Mouse (Mus musculus) hematopoietic stem cell, adult 5-6 weeks (primary cell): ENCODE measurements around the gene Mrm2. TPM values are rescaled to one million over a fixed set of nuclear protein-coding genes. Genes with fewer than 3 reads are reported as not detected.

ENCODE experiments used
- ATAC-seq, 2 experiments: fragments of 125-278 bp in 1 of 2; replicated peaks in 1 of 2; 2 replicates each; pipeline ENCODE4 v1.8.0; 2016 to 2017; ENCODE audit warnings: inconsistent platforms in 2 of 2, mild to moderate bottlenecking in 2 of 2, moderate number of reproducible peaks in 2 of 2, low read depth in 1 of 2, moderate TSS enrichment in 1 of 2; ENCODE audit not compliant: low FRiP score in 2 of 2, poor library complexity in 2 of 2, severe bottlenecking in 2 of 2, insufficient read depth in 1 of 2, low TSS enrichment in 1 of 2
- total RNA-seq: library from RNA; stranded (forward); fragments of 172-1452, 232-1000 nt; gene quantifications from 2 replicates; pipeline ENCODE4 v1.2.3, GENCODE M21; 2017

Mrm2 gene
- total RNA-seq, 1 experiment from 2014 or later: 5.3 TPM

- no peak for ATAC-seq
These were observed 42.5 kb downstream of the Mrm2 start for GRCm38 (mm10) chr5:140289161-140289560.

GRCm38 (mm10) chr5:140288287-140288686, 43.4 kb downstream of the Mrm2 start:
- ATAC-seq: no peak

DNA sequence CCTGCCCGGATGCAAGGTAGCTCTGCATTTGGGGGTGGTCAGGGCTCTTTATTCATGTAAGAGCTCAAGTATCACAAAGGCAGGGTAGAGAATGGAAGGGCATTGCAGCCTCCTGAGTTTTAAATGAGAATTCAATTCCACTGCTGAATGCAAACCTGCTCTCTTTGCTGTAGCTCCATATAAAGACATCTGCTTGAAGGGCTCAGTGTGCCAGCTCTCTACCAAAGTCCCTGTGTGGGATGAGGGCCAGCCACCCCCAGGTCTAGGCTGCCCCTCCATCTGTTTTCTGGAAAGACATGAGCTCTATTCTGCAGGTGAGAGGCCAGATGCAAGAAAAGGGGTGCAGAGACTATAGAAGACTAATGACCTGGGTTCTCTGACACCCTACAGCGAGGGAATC, 46.9 kb downstream of the Mrm2 start:
- ATAC-seq: no peak

- no peak for ATAC-seq
These were observed 47.7 kb downstream of the Mrm2 start for GRCm38 (mm10) chr5:140284011-140284410.

- ATAC-seq: no peak
These were observed 48.8 kb downstream of the Mrm2 start for GRCm38 (mm10) chr5:140282900-140283299.

- no peak for ATAC-seq
These were observed 49.3 kb downstream of the Mrm2 start for GRCm38 (mm10) chr5:140282376-140282775.

DNA sequence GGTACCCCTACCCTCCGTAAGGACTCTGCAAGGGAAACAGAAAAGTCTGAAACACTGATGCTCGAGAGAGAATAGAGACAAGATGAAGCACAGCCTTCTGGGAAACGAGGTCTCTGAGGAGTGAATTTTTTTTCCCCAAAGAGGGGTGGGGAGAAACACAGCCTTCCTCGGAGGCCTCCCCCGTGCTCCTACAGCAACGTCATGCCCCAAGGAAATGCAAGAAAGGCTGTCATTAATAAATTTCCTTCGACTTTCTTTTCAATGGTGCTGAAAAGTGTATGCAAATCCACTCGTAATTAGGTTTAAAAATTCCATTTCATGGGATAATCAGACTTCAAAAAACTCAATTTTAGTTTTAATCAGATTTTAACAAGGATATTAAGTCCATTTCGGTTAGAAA, 51.5 kb downstream of the Mrm2 start:
- no peak for ATAC-seq

Other genes with a start within 250 kb of the Mrm2 start
- gene Mad1l1, start 10.3 kb downstream of the Mrm2 start, total RNA-seq: 59.8 and 70.7 TPM in 2 replicates
- 44.8 and 50.6 TPM in 2 replicates for gene Nudt1, start 10.2 kb downstream of the Mrm2 start, total RNA-seq
- gene Snx8, start 57.4 kb upstream of the Mrm2 start, total RNA-seq: 3.4 and 5.4 TPM in 2 replicates
- gene Eif3b, start 87.4 kb upstream of the Mrm2 start, total RNA-seq: 118 and 144 TPM in 2 replicates
- not detected in 2 replicates for gene Gm4869, start 113.7 kb upstream of the Mrm2 start, total RNA-seq
- gene Chst12, start 173.7 kb upstream of the Mrm2 start, total RNA-seq: 21.4 and 26.2 TPM in 2 replicates
- not detected in 2 replicates for gene Grifin, start 233.2 kb upstream of the Mrm2 start, total RNA-seq